Mouse (Mus musculus): ENCODE results near the gene Coro1b.

Gene Coro1b

DNA sequence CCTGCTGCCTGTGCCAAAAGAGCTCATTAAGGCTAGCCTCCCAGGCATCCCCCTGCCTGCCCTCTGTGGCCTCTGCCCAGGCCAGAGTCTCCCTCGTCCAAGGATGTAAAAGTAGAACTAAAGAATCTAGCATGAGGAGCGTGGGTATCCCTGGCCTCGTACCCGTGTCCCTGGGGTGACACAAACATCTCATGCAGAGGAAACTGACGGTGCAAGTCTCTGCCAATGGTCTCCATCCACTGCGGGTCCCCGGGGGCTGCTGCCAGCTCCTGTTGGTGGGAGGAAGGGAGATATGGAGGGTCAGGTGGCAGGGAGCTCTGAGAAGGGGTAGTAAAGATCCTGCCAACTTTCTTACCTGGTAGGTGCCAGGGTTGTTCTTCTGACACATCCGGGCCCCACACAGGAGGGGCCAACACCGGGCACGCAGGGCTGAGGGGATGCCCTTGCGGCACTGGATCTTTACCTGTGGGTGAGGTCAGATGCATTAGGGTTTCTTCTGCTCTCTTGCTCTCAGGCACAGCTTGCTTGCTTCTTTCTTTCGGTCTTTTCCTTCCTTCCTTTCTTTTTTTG is 40.7 kb downstream of the Coro1b start:
- DNase-seq (ENCODE audit: low read depth, low spot score): no peak

- no peak for DNase-seq (ENCODE audit: low read depth, low spot score)
Observed at GRCm38 (mm10) chr19:4190831-4191334, 42.5 kb downstream of the Coro1b start, which contains the start of gene Tbc1d10c. Gene Tbc1d10c, minus strand, starts transcription at chr19:4191284.

DNA sequence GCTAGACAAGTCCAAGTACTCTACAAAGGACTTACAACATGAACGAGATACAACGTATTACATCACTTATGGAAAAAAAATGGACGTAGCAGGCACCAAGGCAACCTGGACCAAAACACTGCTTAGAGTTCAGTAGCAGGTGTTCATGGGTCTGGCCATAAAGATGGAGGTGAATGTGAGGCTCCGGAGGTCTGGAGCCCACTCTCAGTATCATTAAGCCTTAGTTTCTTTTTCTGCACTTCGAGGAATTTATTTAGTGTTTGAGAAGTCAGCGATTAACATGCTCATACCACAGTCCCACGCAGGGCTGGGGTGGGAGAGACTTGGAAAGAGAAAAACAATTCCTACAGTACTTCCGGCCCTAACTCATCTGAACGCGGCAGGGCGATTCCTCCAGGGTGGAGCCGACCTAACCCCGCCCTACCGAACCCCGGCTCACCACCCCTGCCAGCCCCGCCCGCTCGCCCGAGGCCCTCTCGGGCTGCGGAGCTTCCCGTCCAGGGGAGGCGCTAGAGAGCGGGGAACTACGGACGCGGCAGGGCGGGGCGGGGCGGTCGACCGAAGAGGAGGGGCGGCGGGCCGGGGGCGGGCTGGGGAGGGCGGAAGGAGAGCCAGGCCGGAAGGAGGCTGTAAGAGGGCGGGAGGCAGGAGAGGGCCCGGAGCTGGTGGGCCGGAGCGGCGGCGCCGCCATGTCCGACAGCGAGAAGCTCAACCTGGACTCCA is 43.3 kb downstream of the Coro1b start, which contains the start of gene Ppp1ca:
Gene Ppp1ca (plus strand): TSS at position 538 of the 723 bp plus-strand sequence.
- peak; percentile 90 for DNase-seq (ENCODE audit: low read depth, low spot score)

- DNase-seq (ENCODE audit: low read depth, low spot score): no peak
Observed at GRCm38 (mm10) chr19:4192251-4192985, 44.0 kb downstream of the Coro1b start.

- no peak for DNase-seq (ENCODE audit: low read depth, low spot score)
Observed at GRCm38 (mm10) chr19:4193129-4193528, 44.7 kb downstream of the Coro1b start.

- DNase-seq (ENCODE audit: low read depth, low spot score): no peak
Observed at GRCm38 (mm10) chr19:4194021-4194724, 45.8 kb downstream of the Coro1b start.

DNA sequence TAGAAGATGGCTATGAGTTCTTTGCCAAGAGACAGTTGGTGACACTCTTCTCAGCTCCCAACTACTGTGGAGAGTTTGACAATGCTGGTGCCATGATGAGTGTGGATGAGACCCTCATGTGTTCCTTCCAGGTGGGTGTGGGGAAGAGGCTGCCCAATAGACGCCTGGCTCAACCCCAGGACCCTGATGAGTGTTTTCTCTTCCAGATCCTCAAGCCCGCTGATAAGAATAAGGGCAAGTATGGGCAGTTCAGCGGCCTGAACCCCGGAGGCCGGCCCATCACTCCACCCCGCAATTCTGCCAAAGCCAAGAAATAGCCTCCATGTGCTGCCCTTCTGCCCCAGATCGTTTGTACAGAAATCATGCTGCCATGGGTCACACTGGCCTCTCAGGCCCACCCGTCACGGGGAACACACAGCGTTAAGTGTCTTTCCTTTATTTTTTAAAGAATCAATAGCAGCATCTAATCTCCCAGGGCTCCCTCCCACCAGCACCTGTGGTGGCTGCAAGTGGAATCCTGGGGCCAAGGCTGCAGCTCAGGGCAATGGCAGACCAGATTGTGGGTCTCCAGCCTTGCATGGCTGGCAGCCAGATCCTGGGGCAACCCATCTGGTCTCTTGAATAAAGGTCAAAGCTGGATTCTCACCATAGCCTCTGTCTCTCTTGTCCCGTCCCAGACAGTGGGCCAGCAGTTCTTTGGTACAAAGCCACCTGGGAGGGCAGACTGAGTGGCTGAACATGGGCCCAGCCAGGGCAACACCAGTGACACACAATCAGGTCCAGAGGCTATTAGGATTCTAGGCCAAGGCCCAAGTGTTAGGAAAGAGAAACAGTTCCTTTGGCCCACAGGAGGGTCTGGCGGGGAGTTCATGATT is 46.6 kb downstream of the Coro1b start:
- no peak for DNase-seq (ENCODE audit: low read depth, low spot score)

- DNase-seq (ENCODE audit: low read depth, low spot score): no peak
Observed at GRCm38 (mm10) chr19:4196048-4196447, 47.6 kb downstream of the Coro1b start.

DNA sequence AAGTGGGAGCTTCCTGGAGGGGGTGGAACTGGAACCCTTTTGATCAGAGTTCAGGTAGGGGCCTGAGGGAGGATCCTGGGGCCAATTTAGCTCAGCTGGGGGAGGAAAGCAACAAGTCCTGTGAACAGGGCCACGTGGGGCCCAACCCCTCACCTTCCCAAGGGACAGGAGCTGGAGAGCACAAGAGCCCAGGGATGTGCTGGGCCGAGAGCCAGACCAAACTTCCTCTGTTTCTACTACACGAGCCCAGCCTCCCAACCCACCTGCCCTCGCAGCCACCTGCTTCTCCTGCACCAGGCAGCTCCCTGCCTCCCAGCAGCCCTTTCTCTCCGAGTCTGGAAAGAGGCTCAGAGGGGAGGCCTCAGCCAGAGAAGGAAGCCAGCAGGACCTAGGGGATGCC is 48.1 kb downstream of the Coro1b start:
- DNase-seq (ENCODE audit: low read depth, low spot score): no peak

GRCm38 (mm10) chr19:4197180-4197579 is 48.8 kb downstream of the Coro1b start:
- no peak for DNase-seq (ENCODE audit: low read depth, low spot score)

DNA sequence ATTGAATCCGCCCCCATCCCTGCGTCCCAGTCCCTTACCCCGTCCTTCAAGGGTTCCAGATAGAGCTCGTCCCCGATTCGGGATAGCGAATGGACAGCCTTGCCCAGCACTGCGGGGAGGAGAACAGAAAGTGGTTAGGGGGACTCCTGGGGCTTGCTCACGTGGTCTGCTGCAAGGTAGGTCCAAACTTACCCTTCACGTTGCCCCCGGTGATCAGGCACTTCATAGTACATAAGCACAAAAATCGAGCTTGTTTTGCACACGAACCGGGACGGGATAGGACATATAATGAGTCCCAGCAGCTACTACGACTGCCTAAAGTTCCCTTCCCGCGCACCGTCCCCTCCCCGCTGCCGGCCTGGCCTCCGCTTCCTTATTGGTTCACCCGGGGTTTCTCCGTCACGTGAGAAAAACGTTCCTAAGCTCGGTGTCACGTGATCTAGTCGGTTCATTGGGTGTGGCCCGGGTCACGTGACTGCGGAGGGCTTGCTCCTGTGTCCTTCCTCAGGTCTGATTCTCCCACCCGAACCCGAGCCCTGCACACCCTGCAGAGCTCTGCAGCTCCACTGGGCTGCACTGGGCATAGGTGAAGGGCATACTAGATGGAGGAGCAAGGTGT is 53.0 kb downstream of the Coro1b start, which contains the start of gene Rad9a:
Gene Rad9a (minus strand): TSS at position 372 of the 619 bp plus-strand sequence.
- peak; percentile 97 for DNase-seq (ENCODE audit: low read depth, low spot score)

DNA sequence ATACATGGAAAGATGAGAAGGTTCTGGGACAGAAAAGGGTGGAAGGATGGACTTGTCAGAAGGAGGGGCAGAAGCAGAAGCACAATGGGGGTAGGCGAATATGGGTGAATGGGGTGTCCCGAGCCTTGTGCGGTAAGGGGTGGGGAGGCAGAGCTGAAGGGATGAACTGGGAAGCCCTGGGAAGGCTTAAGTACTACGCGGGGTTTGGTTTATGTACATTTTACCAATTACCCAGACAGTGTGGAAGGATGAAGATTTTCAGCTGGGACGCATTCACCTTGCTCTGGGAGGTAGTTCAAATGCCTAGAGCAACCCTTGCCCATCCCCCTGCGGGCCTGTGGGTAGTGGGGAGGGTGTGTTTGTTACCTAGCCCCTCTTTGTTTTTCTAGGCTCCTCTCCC is 53.7 kb downstream of the Coro1b start:
- no peak for DNase-seq (ENCODE audit: low read depth, low spot score)

- DNase-seq (ENCODE audit: low read depth, low spot score): no peak
Observed at GRCm38 (mm10) chr19:4203148-4203547, 54.7 kb downstream of the Coro1b start.
